Mouse (Mus musculus) MEL (cell line): ENCODE data around the gene Spg11. TPM values are rescaled to one million over a fixed set of nuclear protein-coding genes. Genes with fewer than 3 reads are reported as not detected.

Experiments used
- DNase-seq: peaks from one replicate; pipeline ENCODE4 v3.0.0; 2011; ENCODE audit warnings: low read depth, low spot score
- H3K27ac ChIP-seq: 2 replicates; pipeline ENCODE4 v1.5.1; 2012; ENCODE audit warnings: low read depth, mild to moderate bottlenecking, control low read depth, low read length, moderate library complexity; ENCODE audit not compliant: control insufficient read depth
- H3K27me3 ChIP-seq, 2 experiments: fragments of 150-350 bp in 1 of 2; sonication (generic) in 1 of 2; 2 replicates each; pipeline ENCODE4 v1.6.1; 2012; ENCODE audit warnings: low read length in 2 of 2, mild to moderate bottlenecking in 2 of 2, improper control_type of control experiment in 1 of 2, moderate library complexity in 1 of 2; ENCODE audit not compliant: insufficient read depth in 2 of 2, control insufficient read depth in 1 of 2
- H3K36me3 ChIP-seq, 2 experiments: 2 replicates each; pipeline ENCODE4 v1.6.1; 2012 to 2014; ENCODE audit warnings: low read length in 2 of 2, improper control_type of control experiment in 1 of 2, inconsistent platforms in 1 of 2, mild to moderate bottlenecking in 1 of 2; ENCODE audit not compliant: insufficient read depth in 2 of 2, control insufficient read depth in 1 of 2
- H3K4me1 ChIP-seq, 2 experiments: fragments of 150-350 bp in 1 of 2; sonication (generic) in 1 of 2; 2 replicates each; pipeline ENCODE4 v1.6.1; 2012; ENCODE audit warnings: low read length in 2 of 2, improper control_type of control experiment in 1 of 2, mild to moderate bottlenecking in 1 of 2; ENCODE audit not compliant: insufficient read depth in 2 of 2, control insufficient read depth in 1 of 2
- H3K4me3 ChIP-seq, 2 experiments: fragments of 150-350 bp in 1 of 2; sonication (generic) in 1 of 2; 2 replicates each; pipeline ENCODE4 v1.5.1; 2012; ENCODE audit warnings: low read depth in 2 of 2, low read length in 2 of 2, mild to moderate bottlenecking in 2 of 2, moderate library complexity in 2 of 2, control low read depth in 1 of 2, improper control_type of control experiment in 1 of 2; ENCODE audit not compliant: control insufficient read depth in 1 of 2, insufficient read depth in 1 of 2
- H3K79me2 ChIP-seq: 2 replicates; pipeline ENCODE4 v1.6.1; 2012; ENCODE audit warnings: mild to moderate bottlenecking, low read length, moderate library complexity; ENCODE audit not compliant: control insufficient read depth, poor library complexity, insufficient read depth
- H3K9ac ChIP-seq: 2 replicates; pipeline ENCODE4 v1.6.1; 2012; ENCODE audit warnings: low read depth, mild to moderate bottlenecking, control low read depth, low read length, moderate library complexity; ENCODE audit not compliant: control insufficient read depth, poor library complexity, severe bottlenecking
- H3K9me3 ChIP-seq: fragments of 150-350 bp; sonication (generic); replicated peaks from 2 replicates; pipeline ENCODE4 v1.6.1; 2012; ENCODE audit warnings: mild to moderate bottlenecking, low read length, improper control_type of control experiment, moderate library complexity; ENCODE audit not compliant: insufficient read depth
- BHLHE40 ChIP-seq: IDR thresholded peaks from 2 replicates; pipeline ENCODE4 v1.6.1; 2012; ENCODE audit warnings: low read depth, mild to moderate bottlenecking, inconsistent platforms, low read length, improper control_type of control experiment, borderline replicate concordance
- CHD2 ChIP-seq: IDR thresholded peaks from 2 replicates; pipeline ENCODE4 v1.6.1; 2011; ENCODE audit warnings: low read length, improper control_type of control experiment
- ELF1 ChIP-seq: IDR thresholded peaks from 2 replicates; pipeline ENCODE4 v1.6.1; 2014; ENCODE audit warnings: low read depth, mild to moderate bottlenecking, inconsistent platforms, low read length, improper control_type of control experiment, moderate library complexity
- GABPA ChIP-seq: IDR thresholded peaks from 2 replicates; pipeline ENCODE4 v1.6.1; 2012; ENCODE audit warnings: low read depth, mild to moderate bottlenecking, inconsistent platforms, low read length, improper control_type of control experiment, moderate library complexity
- HCFC1 ChIP-seq: IDR thresholded peaks from 2 replicates; pipeline ENCODE4 v1.6.1; 2012; ENCODE audit warnings: low read depth, mild to moderate bottlenecking, inconsistent platforms, low read length, improper control_type of control experiment, moderate library complexity
- JUND ChIP-seq: IDR thresholded peaks from 2 replicates; pipeline ENCODE4 v1.6.1; 2011; ENCODE audit warnings: low read depth, mild to moderate bottlenecking, improper control_type of control experiment, low read length
- MAX ChIP-seq: IDR thresholded peaks from 2 replicates; pipeline ENCODE4 v1.6.1; 2011; ENCODE audit warnings: low read length, improper control_type of control experiment
- MXI1 ChIP-seq: IDR thresholded peaks from 2 replicates; pipeline ENCODE4 v1.6.1; 2011; ENCODE audit warnings: mild to moderate bottlenecking, low read depth, low read length, improper control_type of control experiment
- MYB ChIP-seq: IDR thresholded peaks from 2 replicates; pipeline ENCODE4 v1.6.1; 2011; ENCODE audit warnings: mild to moderate bottlenecking, low read depth, low read length, improper control_type of control experiment
- MYC ChIP-seq: IDR thresholded peaks from 2 replicates; pipeline ENCODE4 v1.6.1; 2011; ENCODE audit warnings: low read depth, mild to moderate bottlenecking, low read length, improper control_type of control experiment, moderate library complexity
- NELFE ChIP-seq: IDR thresholded peaks from 2 replicates; pipeline ENCODE4 v1.6.1; 2011; ENCODE audit warnings: low read depth, low read length, improper control_type of control experiment
- POLR2AphosphoS5 ChIP-seq: IDR thresholded peaks from 2 replicates; pipeline ENCODE4 v1.6.1; 2012; ENCODE audit warnings: low read depth, borderline replicate concordance, mild to moderate bottlenecking, inconsistent platforms, low read length, moderate library complexity, mixed read lengths
- RAD21 ChIP-seq: IDR thresholded peaks from 2 replicates; pipeline ENCODE4 v1.6.1; 2011; ENCODE audit warnings: mild to moderate bottlenecking, low read depth, low read length, improper control_type of control experiment
- RCOR1 ChIP-seq: IDR thresholded peaks from 2 replicates; pipeline ENCODE4 v1.6.1; 2012; ENCODE audit warnings: low read depth, mild to moderate bottlenecking, inconsistent platforms, low read length, improper control_type of control experiment
- SIN3A ChIP-seq: IDR thresholded peaks from 2 replicates; pipeline ENCODE4 v1.6.1; 2012; ENCODE audit warnings: low read length, improper control_type of control experiment, inconsistent platforms
- TBP ChIP-seq: IDR thresholded peaks from 2 replicates; pipeline ENCODE4 v1.8.0; 2011; ENCODE audit warnings: low read depth, low read length, improper control_type of control experiment
- USF2 ChIP-seq, 2 experiments: IDR thresholded peaks; 2 replicates each; pipeline ENCODE4 v1.6.1; 2011 to 2012; ENCODE audit warnings: improper control_type of control experiment in 2 of 2, low read length in 2 of 2, borderline replicate concordance in 1 of 2, inconsistent platforms in 1 of 2, low read depth in 1 of 2, mild to moderate bottlenecking in 1 of 2; ENCODE audit not compliant: insufficient read depth in 1 of 2
- ZC3H11A ChIP-seq: IDR thresholded peaks from 2 replicates; pipeline ENCODE4 v1.6.1; 2012; ENCODE audit warnings: low read depth, mild to moderate bottlenecking, inconsistent platforms, low read length, improper control_type of control experiment
- ZKSCAN1 ChIP-seq: IDR thresholded peaks from 2 replicates; pipeline ENCODE4 v1.6.1; 2012; ENCODE audit warnings: low read depth, mild to moderate bottlenecking, inconsistent platforms, low read length, improper control_type of control experiment, moderate library complexity
- polyA plus RNA-seq, 2 experiments: library from polyadenylated mRNA; stranded (reverse) in 1 of 2; unstranded in 1 of 2; fragments of >175 nt in 1 of 2; fragments of >200 nt in 1 of 2; gene quantifications; 2 replicates each; pipeline versions ENCODE4 v1.2.1 to v1.2.4; 2012; ENCODE audit warnings: low replicate concordance in 2 of 2, low read depth in 1 of 2; ENCODE audit not compliant: insufficient read length in 2 of 2, insufficient read depth in 1 of 2, missing spikeins in 1 of 2
- total RNA-seq: library from RNA; depleted of rRNA; stranded (reverse); fragments of 300-350 nt; gene quantifications from 2 replicates; pipeline ENCODE4 v1.2.3, GENCODE M21; 2012

The Spg11 gene
- total and polyA plus RNA-seq, 3 experiments, result 5.9 to 6.9 TPM; not detected in 1

- no peak overlapping the region for H3K27ac ChIP-seq
- H3K4me1 ChIP-seq, result no peaks in the 10 kb centered on the region
- H3K79me2 ChIP-seq, result no peaks in the 10 kb centered on the region
- H3K4me3 ChIP-seq, result no peak overlapping the region
- no peak overlapping the region for H3K9ac ChIP-seq
- peak; percentile 30 for DNase-seq
- H3K9me3 ChIP-seq, result no peaks in the 10 kb centered on the region
- TF ChIP-seq ELF1, result no peak
- TF ChIP-seq MAX, result no peak
- TF ChIP-seq USF2 (IDR thresholded peaks at IDR 0.05; ENCODE audit: borderline replicate concordance in 1 of 2, insufficient read depth in 1 of 2, low read depth in 1 of 2, low read length in 2 of 2), result no peak
- no peak for TF ChIP-seq MXI1
- no peak for TF ChIP-seq NELFE
- no peak for TF ChIP-seq CHD2
- no peak for TF ChIP-seq BHLHE40
- TF ChIP-seq ZC3H11A, result no peak
- no peak for TF ChIP-seq JUND
- TF ChIP-seq MYC, result no peak
- no peaks in the 10 kb centered on the region; a peak in 1 of 4 replicates for H3K36me3 ChIP-seq
- no peaks in the 10 kb centered on the region for H3K27me3 ChIP-seq
Observed at GRCm38 (mm10) chr2:122069144-122069912, 48.9 kb downstream of the Spg11 start.

- DNase-seq, result no peak
- H3K4me1 ChIP-seq, result no peaks in the 10 kb centered on the region
- no peaks in the 10 kb centered on the region for H3K9me3 ChIP-seq
- no peak overlapping the region for H3K4me3 ChIP-seq
- no peaks in the 10 kb centered on the region for H3K27me3 ChIP-seq
- no peaks in the 10 kb centered on the region; a peak in 1 of 4 replicates for H3K36me3 ChIP-seq
- no peak overlapping the region for H3K9ac ChIP-seq
- no peak for TF ChIP-seq GABPA
- no peak for TF ChIP-seq RAD21
- TF ChIP-seq POLR2AphosphoS5, result no peak
- TF ChIP-seq ZKSCAN1, result no peak
- no peak for TF ChIP-seq BHLHE40
- no peak for TF ChIP-seq HCFC1
- TF ChIP-seq SIN3A, result no peak
- TF ChIP-seq TBP, result no peak
- TF ChIP-seq MYB, result no peak
- TF ChIP-seq RCOR1, result no peak
- H3K79me2 ChIP-seq, result no peaks in the 10 kb centered on the region
- H3K27ac ChIP-seq, result no peak overlapping the region
Observed at GRCm38 (mm10) chr2:122066241-122066640, 51.9 kb downstream of the Spg11 start.
